Mouse (Mus musculus) myocyte (in vitro differentiated cells): ENCODE measurements at regions not wholly inside any gene's neighbourhood (a gene's known extent, or its start where the extent isn't known, plus 50 kb on each side); places are given as distances from the start of the nearest gene placed in this dataset.

Experiments used
- CEBPB ChIP-seq: IDR thresholded peaks from 2 replicates; pipeline ENCODE4 v1.6.1; 2011; ENCODE audit warnings: mild to moderate bottlenecking, moderate library complexity; ENCODE audit not compliant: poor library complexity, insufficient read depth, severe bottlenecking
- MYOD1 ChIP-seq, 3 experiments: IDR thresholded peaks; one replicate each; pipeline ENCODE4 v1.6.1; 2011; ENCODE audit warnings: control low read depth in 2 of 3, low read depth in 2 of 3, mild to moderate bottlenecking in 2 of 3, moderate library complexity in 1 of 3; ENCODE audit not compliant: insufficient read length in 2 of 3, control insufficient read depth in 1 of 3
- MYOG ChIP-seq, 3 experiments: IDR thresholded peaks; one replicate each; pipeline ENCODE4 v1.6.1; 2011; ENCODE audit warnings: control low read depth in 2 of 3, low read depth in 2 of 3, mild to moderate bottlenecking in 2 of 3; ENCODE audit not compliant: insufficient read length in 2 of 3, control insufficient read depth in 1 of 3, insufficient read depth in 1 of 3
- POLR2A ChIP-seq: IDR thresholded peaks from one replicate; pipeline ENCODE4 v1.6.1; 2011; ENCODE audit warnings: low read depth, mild to moderate bottlenecking, control low read depth, moderate library complexity; ENCODE audit not compliant: insufficient read length
- REST ChIP-seq: IDR thresholded peaks from one replicate; pipeline ENCODE4 v1.6.1; 2011; ENCODE audit warnings: mild to moderate bottlenecking, control low read depth, moderate library complexity; ENCODE audit not compliant: insufficient read depth, insufficient read length
- TCF12 ChIP-seq: IDR thresholded peaks from one replicate; pipeline ENCODE4 v1.6.1; 2011; ENCODE audit warnings: mild to moderate bottlenecking, control low read depth; ENCODE audit not compliant: poor library complexity, insufficient read depth, severe bottlenecking

- no peak for TF ChIP-seq POLR2A
- no peak for TF ChIP-seq MYOG (IDR thresholded peaks at IDR 0.05; ENCODE audit: control insufficient read depth in 1 of 3, insufficient read depth in 1 of 3, insufficient read length in 2 of 3, low read depth in 2 of 3)
- no peak for TF ChIP-seq REST
- no peak for TF ChIP-seq CEBPB
- no peak for TF ChIP-seq MYOD1 (IDR thresholded peaks at IDR 0.05; ENCODE audit: control insufficient read depth in 1 of 3, insufficient read length in 2 of 3, low read depth in 2 of 3)
- no peak for TF ChIP-seq TCF12
Observed at GRCm38 (mm10) chr15:5347674-5348073, 103.7 kb upstream of the Ptger4 start.
